Mouse (Mus musculus) heart, embryonic 14.5 days (tissue): ENCODE results near the gene 1700042G07Rik. TPM values are rescaled to one million over a fixed set of nuclear protein-coding genes. Genes with fewer than 3 reads are reported as not detected.

Experiments used
- ATAC-seq: fragments of 200-750 bp; cut with Nextera tagmentation; 2 replicates; pipeline ENCODE4 v1.8.0; 2017; ENCODE audit warnings: low read depth, moderate TSS enrichment; ENCODE audit not compliant: insufficient number of reproducible peaks, insufficient read depth, low FRiP score
- H3K27ac ChIP-seq, 2 experiments: fragments of 200-500 bp in 1 of 2; fragments of 300-500 bp in 1 of 2; sonication (generic) in 1 of 2; replicated peaks in 1 of 2; 2 replicates each; pipeline ENCODE4 v1.5.1; 2012 to 2014; ENCODE audit warnings: low read depth in 2 of 2, low read length in 2 of 2, control low read depth in 1 of 2, mild to moderate bottlenecking in 1 of 2, mixed read lengths in 1 of 2; ENCODE audit not compliant: control insufficient read depth in 1 of 2, insufficient read depth in 1 of 2
- H3K27me3 ChIP-seq: fragments of 300-500 bp; sonication (generic); 2 replicates; pipeline ENCODE4 v1.6.1; 2014; ENCODE audit warnings: mild to moderate bottlenecking, low read length, control low read depth; ENCODE audit not compliant: control insufficient read depth, insufficient read depth
- H3K36me3 ChIP-seq: fragments of 300-500 bp; sonication (generic); 2 replicates; pipeline ENCODE4 v1.6.1; 2014; ENCODE audit warnings: mild to moderate bottlenecking, control low read depth, low read length, mixed read lengths; ENCODE audit not compliant: control insufficient read depth, insufficient read depth
- H3K4me1 ChIP-seq, 2 experiments: fragments of 200-500 bp in 1 of 2; fragments of 300-500 bp in 1 of 2; sonication (generic) in 1 of 2; 2 replicates each; pipeline ENCODE4 v1.6.1; 2012 to 2014; ENCODE audit warnings: low read length in 2 of 2, control low read depth in 1 of 2, mixed read lengths in 1 of 2; ENCODE audit not compliant: control insufficient read depth in 2 of 2, insufficient read depth in 2 of 2
- H3K4me2 ChIP-seq: fragments of 300-500 bp; sonication (generic); 2 replicates; pipeline ENCODE4 v1.6.1; 2014; ENCODE audit warnings: mild to moderate bottlenecking, low read length
- H3K4me3 ChIP-seq, 2 experiments: fragments of 200-500 bp in 1 of 2; fragments of 300-500 bp in 1 of 2; sonication (generic) in 1 of 2; 2 replicates each; pipeline ENCODE4 v1.5.1; 2012 to 2014; ENCODE audit warnings: low read length in 2 of 2, mild to moderate bottlenecking in 2 of 2, control low read depth in 1 of 2, low read depth in 1 of 2, moderate library complexity in 1 of 2; ENCODE audit not compliant: control insufficient read depth in 1 of 2, insufficient read depth in 1 of 2
- H3K9ac ChIP-seq: fragments of 300-500 bp; sonication (generic); 2 replicates; pipeline ENCODE4 v1.6.1; 2014; ENCODE audit warnings: mild to moderate bottlenecking, low read length
- H3K9me3 ChIP-seq: fragments of 300-500 bp; sonication (generic); 2 replicates; pipeline ENCODE4 v1.6.1; 2016; ENCODE audit warnings: low read length, control low read depth; ENCODE audit not compliant: control insufficient read depth
- WGBS: fragments of 180-500 bp; shearing (Covaris S2); extraction: QIAGEN DNeasy Blood & Tissue Kit; methylation state at CpG from one replicate; pipeline ENCODE4 v1.1.7; 2014; 5-methylcytosine and 5-hydroxymethylcytosine counted together
- polyA plus RNA-seq: library from polyadenylated mRNA; unstranded; fragments of >200 nt; fragmentation: Nextera tagmentation; extraction: Ambion mirVana; gene quantifications from 2 replicates; pipeline ENCODE4 v1.2.1, GENCODE M21; 2014

1700042G07Rik gene
- polyA plus RNA-seq, 1 experiment from 2014 or later = not detected

- ATAC-seq = no peak
- no peak overlapping the region for H3K4me2 ChIP-seq
- peaks cover 4 to 13% of the 10 kb centered on the region in 2 experiments; a peak in 3 of 4 replicates for H3K4me1 ChIP-seq
- WGBS = 71% methylated on average over 2 of the region's 2 CpGs
- no peak overlapping the region for H3K9ac ChIP-seq
- no peak overlapping the region for H3K4me3 ChIP-seq
- no peaks in the 10 kb centered on the region for H3K9me3 ChIP-seq
- H3K27me3 ChIP-seq = no peaks in the 10 kb centered on the region
- no peak overlapping the region for H3K27ac ChIP-seq
- peaks cover 8% of the 10 kb centered on the region; the same call in 1 of the 2 replicates for H3K36me3 ChIP-seq
Observed at GRCm38 (mm10) chr4:116164759-116165554, 8.2 kb upstream of the 1700042G07Rik start.

- Histone ChIP-seq H3K4me2 (no peak overlapping the region), H3K27ac (no peak overlapping the region), H3K36me3 (0 out of 2 replicates have a peak, but pooled peaks cover 2% of the 10 kb centered on the region), H3K9me3 (no peaks in the 10 kb centered on the region), H3K4me1 (peaks cover 0 to 8% of the 10 kb centered on the region in 2 experiments; a peak in 3 of 4 replicates), H3K9ac (no peak overlapping the region), H3K27me3 (no peaks in the 10 kb centered on the region), H3K4me3 (no peak overlapping the region)
- no peak for ATAC-seq
- WGBS = 78% methylated on average over 8 of the region's 8 CpGs
Observed at GRCm38 (mm10) chr4:116165708-116166407, 7.3 kb upstream of the 1700042G07Rik start.

DNA sequence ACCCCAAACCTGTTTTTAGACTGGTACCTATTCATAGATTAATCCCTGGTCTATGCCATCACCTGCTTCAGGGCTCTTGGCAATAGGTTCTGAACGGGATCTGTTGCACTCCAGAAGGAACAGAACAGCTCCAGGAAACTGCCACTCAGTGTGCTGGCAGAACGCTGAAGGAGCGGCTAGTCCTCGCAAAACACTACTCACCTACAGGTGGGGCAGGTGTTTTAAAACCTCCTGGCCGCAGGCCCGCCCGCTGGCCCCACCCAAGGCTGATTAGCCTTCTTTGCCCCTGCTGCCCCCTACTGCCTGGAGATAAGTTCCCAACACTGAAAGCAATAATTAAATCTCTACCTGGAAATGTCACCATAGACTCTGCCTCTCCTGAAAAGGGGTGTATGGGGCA is 5.8 kb upstream of the 1700042G07Rik start, which contains the start of gene Tspan1:
TSS of gene Tspan1 (minus strand) at position 198 of the 400 bp plus-strand sequence.
- Histone ChIP-seq H3K9ac (no peak within 1 kb of the TSS), H3K9me3 (no peaks in the 10 kb centered on the region), H3K4me3 (no peak within 1 kb of the TSS), H3K4me1 (peaks cover 0 to 5% of the 10 kb centered on the region in 2 experiments; a peak in 1 of 4 replicates), H3K4me2 (no peak within 1 kb of the TSS), H3K36me3 (no peaks in the 10 kb centered on the region), H3K27me3 (no peaks in the 10 kb centered on the region), H3K27ac (no peak within 1 kb of the TSS)
- 15% methylated on average over 7 of the region's 7 CpGs for WGBS
- ATAC-seq = no peak

DNA sequence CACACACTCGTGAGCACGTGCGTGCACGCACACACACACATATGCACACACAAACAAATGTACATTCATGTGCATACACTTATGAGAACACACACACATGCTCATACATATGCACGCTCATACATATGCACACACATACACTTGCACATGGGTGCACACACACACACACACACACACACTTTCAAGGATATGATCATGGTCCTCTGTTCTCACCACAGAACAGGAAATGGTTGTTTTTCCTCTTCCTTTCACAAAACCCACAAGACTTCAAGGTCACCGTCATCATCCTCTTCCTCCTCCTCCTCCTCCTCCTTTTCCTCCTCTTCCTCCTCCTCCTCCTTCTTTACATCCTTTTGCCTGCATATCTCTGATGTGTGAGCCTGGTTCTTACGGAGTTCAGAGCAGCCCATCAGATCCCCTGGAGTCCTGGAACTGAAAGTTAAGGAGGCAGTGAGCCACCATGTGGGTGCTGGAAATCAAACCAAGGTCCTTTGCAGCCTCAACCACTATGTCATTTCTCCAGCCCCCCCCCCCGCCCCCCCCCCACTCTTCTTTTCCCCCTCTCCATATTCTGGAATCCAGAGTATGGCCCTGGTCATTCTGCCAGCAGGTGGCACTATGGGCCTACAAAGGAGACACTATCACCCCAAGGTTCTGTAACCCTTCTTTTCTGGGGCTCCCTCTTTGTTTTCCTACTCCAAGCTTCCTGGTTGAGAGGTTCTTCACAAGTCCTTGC is 4.4 kb upstream of the 1700042G07Rik start:
- no peak overlapping the region for H3K27ac ChIP-seq
- H3K9me3 ChIP-seq = no peaks in the 10 kb centered on the region
- H3K4me3 ChIP-seq = no peak overlapping the region
- H3K27me3 ChIP-seq = no peaks in the 10 kb centered on the region
- no peak for ATAC-seq
- no peak overlapping the region for H3K9ac ChIP-seq
- peaks cover 0 to 5% of the 10 kb centered on the region in 2 experiments; a peak in 1 of 4 replicates for H3K4me1 ChIP-seq
- H3K36me3 ChIP-seq = no peaks in the 10 kb centered on the region
- H3K4me2 ChIP-seq = no peak overlapping the region
- WGBS = 62% methylated on average over 8 of the region's 8 CpGs

- Histone ChIP-seq H3K4me1 (peaks cover 3 to 8% of the 10 kb centered on the region in 2 experiments), H3K9ac (no peak overlapping the region), H3K36me3 (no peaks in the 10 kb centered on the region), H3K4me2 (no peak overlapping the region), H3K27ac (no peak overlapping the region), H3K27me3 (no peaks in the 10 kb centered on the region), H3K4me3 (no peak overlapping the region), H3K9me3 (no peaks in the 10 kb centered on the region)
- no peak for ATAC-seq
- 58% methylated on average over 3 of the region's 3 CpGs for WGBS
Observed at GRCm38 (mm10) chr4:116169353-116169672, 3.9 kb upstream of the 1700042G07Rik start.

GRCm38 (mm10) chr4:116173752-116174151 is 580 bp downstream of the 1700042G07Rik start:
- H3K4me2 ChIP-seq = no peak overlapping the region
- H3K27ac ChIP-seq = peak overlapping the region in 1 of 2 experiments; percentile 91; a peak in 2 of 4 replicates
- H3K36me3 ChIP-seq = no peaks in the 10 kb centered on the region
- no peak for ATAC-seq
- WGBS = 85% methylated on average over 4 of the region's 4 CpGs
- H3K27me3 ChIP-seq = no peaks in the 10 kb centered on the region
- no peak overlapping the region for H3K9ac ChIP-seq
- peaks cover 30 to 35% of the 10 kb centered on the region in 2 experiments for H3K4me1 ChIP-seq
- H3K4me3 ChIP-seq = no peak overlapping the region
- H3K9me3 ChIP-seq = no peaks in the 10 kb centered on the region

DNA sequence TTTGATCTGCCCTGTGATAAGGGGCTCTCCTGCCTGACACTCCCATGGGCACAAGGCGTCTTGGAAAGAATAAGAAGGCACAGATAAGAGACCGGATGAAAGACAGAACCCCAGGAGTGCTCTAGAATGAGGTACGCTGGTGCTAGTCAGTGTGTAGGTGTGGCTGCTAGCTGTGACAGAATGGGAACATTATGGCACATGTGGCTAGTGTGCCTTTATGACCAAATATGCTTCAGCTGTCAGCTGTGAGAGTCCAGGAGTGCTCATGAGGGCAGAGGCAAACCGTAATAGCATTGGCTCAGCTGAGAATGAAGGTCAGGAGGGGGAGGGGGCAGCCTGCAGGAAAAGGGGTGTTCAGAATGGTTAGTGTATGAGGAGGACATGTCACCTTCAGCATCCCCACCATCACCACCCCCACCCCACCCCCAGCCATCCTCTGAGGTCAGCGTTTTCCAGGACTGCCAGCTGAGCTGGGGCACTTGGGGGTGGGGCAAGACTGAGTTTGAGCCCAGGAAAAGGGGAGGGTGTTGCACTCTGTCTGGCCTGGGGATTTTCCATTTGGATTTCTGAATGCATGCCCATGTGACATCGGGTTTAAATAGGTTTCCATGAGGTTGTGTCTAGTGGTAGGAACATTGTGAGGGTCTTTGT is 1.4 kb downstream of the 1700042G07Rik start:
- Histone ChIP-seq H3K9me3 (no peaks in the 10 kb centered on the region), H3K9ac (peak overlapping the region; percentile 66), H3K4me1 (peaks cover 30 to 35% of the 10 kb centered on the region in 2 experiments), H3K27ac (peak overlapping the region; percentile 91 to 92), H3K27me3 (no peaks in the 10 kb centered on the region), H3K4me3 (no peak overlapping the region), H3K4me2 (no peak overlapping the region), H3K36me3 (no peaks in the 10 kb centered on the region)
- ATAC-seq = peak; percentile 42
- WGBS = 10% methylated on average over 6 of the region's 6 CpGs
